Mouse (Mus musculus) olfactory bulb, adult 2 months (tissue): ENCODE data around the gene Tmem100.

Source experiments
- CTCF ChIP-seq: fragments of 200-500 bp; IDR thresholded peaks from 2 replicates; pipeline ENCODE4 v1.5.1; 2012; ENCODE audit warnings: low read depth, mild to moderate bottlenecking, low read length, moderate library complexity; ENCODE audit not compliant: insufficient read depth
- POLR2A ChIP-seq: fragments of 200-500 bp; IDR thresholded peaks from 2 replicates; pipeline ENCODE4 v1.6.1; 2012; ENCODE audit warnings: mild to moderate bottlenecking, low read depth, low read length, moderate library complexity; ENCODE audit not compliant: insufficient read depth

DNA sequence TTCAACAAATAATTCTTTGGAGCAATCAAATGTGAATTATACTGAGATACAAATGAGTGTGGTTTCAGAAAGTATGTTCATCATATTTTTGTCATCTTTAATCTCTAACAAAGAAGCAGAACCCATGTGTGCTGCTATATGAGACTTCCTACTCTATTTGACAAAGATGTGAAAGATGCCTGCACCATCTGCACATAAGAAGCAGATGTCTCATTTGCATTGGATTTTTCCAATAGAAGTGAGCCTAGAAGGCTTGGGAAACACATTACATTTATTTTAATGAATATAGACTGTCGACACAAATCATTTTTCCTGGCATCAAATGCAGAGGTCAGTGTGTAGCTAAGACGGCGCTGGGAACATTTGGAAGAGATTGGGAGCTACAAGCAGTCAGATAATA is 52.9 kb downstream of the Tmem100 start:
- no peak for TF ChIP-seq CTCF
- TF ChIP-seq POLR2A = no peak
